Mouse (Mus musculus) stomach, embryonic 16.5 days (tissue): Measurements from ENCODE around the gene Fxr2. TPM values are rescaled to one million over a fixed set of nuclear protein-coding genes. Genes with fewer than 3 reads are reported as not detected.

Experiments used
- ATAC-seq: fragments of 200-750 bp; cut with Nextera tagmentation; 2 replicates; pipeline ENCODE4 v1.8.0; 2017; ENCODE audit warnings: moderate number of reproducible peaks, moderate TSS enrichment; ENCODE audit not compliant: insufficient read depth, low FRiP score
- H3K27ac ChIP-seq: fragments of 300-500 bp; sonication (generic); 2 replicates; pipeline ENCODE4 v1.5.1; 2014; ENCODE audit warnings: low read length
- H3K27me3 ChIP-seq: fragments of 300-500 bp; sonication (generic); 2 replicates; pipeline ENCODE4 v1.6.1; 2014; ENCODE audit warnings: low read length, control low read depth, mixed read lengths; ENCODE audit not compliant: control insufficient read depth, insufficient read depth
- H3K36me3 ChIP-seq: fragments of 300-500 bp; sonication (generic); 2 replicates; pipeline ENCODE4 v1.6.1; 2014; ENCODE audit warnings: low read length; ENCODE audit not compliant: control insufficient read depth, insufficient read depth
- H3K4me1 ChIP-seq: fragments of 300-500 bp; sonication (generic); 2 replicates; pipeline ENCODE4 v1.6.1; 2014; ENCODE audit warnings: low read length, control low read depth, mixed read lengths; ENCODE audit not compliant: control insufficient read depth, insufficient read depth
- H3K4me2 ChIP-seq: fragments of 300-500 bp; sonication (generic); 2 replicates; pipeline ENCODE4 v1.6.1; 2014; ENCODE audit warnings: low read depth, low read length, mixed read lengths
- H3K4me3 ChIP-seq: fragments of 300-500 bp; sonication (generic); replicated peaks from 2 replicates; pipeline ENCODE4 v1.5.1; 2014; ENCODE audit warnings: mild to moderate bottlenecking, low read length
- H3K9ac ChIP-seq: fragments of 300-500 bp; sonication (generic); 2 replicates; pipeline ENCODE4 v1.6.1; 2014; ENCODE audit warnings: low read length
- H3K9me3 ChIP-seq: fragments of 300-500 bp; sonication (generic); replicated peaks from 2 replicates; pipeline ENCODE4 v1.6.1; 2016; ENCODE audit warnings: low read length, control low read depth; ENCODE audit not compliant: control insufficient read depth
- WGBS: fragments of 180-500 bp; shearing (Covaris S2); extraction: QIAGEN DNeasy Blood & Tissue Kit; methylation state at CpG from one replicate; pipeline ENCODE4 v1.1.7; 2014; 5-methylcytosine and 5-hydroxymethylcytosine counted together
- polyA plus RNA-seq: library from polyadenylated mRNA; unstranded; fragments of >200 nt; fragmentation: Nextera tagmentation; extraction: Ambion mirVana; gene quantifications from 2 replicates; pipeline ENCODE4 v1.2.1, GENCODE M21; 2015

Gene Fxr2
- polyA plus RNA-seq, 1 experiment from 2014 or later = 20.9 TPM

- no peak overlapping the region for H3K4me3 ChIP-seq
- H3K36me3 ChIP-seq = peaks cover 8% of the 10 kb centered on the region; the same call in 1 of the 2 replicates
- 82% methylated on average over 4 of the region's 4 CpGs for WGBS
These were observed 40.0 kb upstream of the Fxr2 start for GRCm38 (mm10) chr11:69592799-69593198.

GRCm38 (mm10) chr11:69594853-69595252 is 37.9 kb upstream of the Fxr2 start:
- Histone ChIP-seq H3K4me1 (peaks cover 3% of the 10 kb centered on the region; the same call in 1 of the 2 replicates), H3K9me3 (no peaks in the 10 kb centered on the region), H3K4me3 (no peak overlapping the region), H3K4me2 (no peak overlapping the region), H3K27me3 (no peaks in the 10 kb centered on the region), H3K9ac (no peak overlapping the region), H3K36me3 (peaks cover 3% of the 10 kb centered on the region; the same call in 1 of the 2 replicates), H3K27ac (no peak overlapping the region)
- WGBS = 93% methylated on average over 6 of the region's 6 CpGs
- ATAC-seq = no peak

More at GRCm38 (mm10) chr11:69592799-69593198, 40.0 kb upstream of the Fxr2 start:
- ATAC-seq = no peak
- Histone ChIP-seq H3K9me3 (no peaks in the 10 kb centered on the region), H3K27ac (no peak overlapping the region), H3K4me2 (no peak overlapping the region), H3K9ac (no peak overlapping the region), H3K4me1 (no peaks in the 10 kb centered on the region), H3K27me3 (no peaks in the 10 kb centered on the region)

GRCm38 (mm10) chr11:69599436-69599835 is 33.4 kb upstream of the Fxr2 start:
- no peak for ATAC-seq
- peaks cover 29% of the 10 kb centered on the region for H3K4me1 ChIP-seq
- no peak overlapping the region for H3K9ac ChIP-seq
- H3K27me3 ChIP-seq = peaks cover 4% of the 10 kb centered on the region; the same call in 1 of the 2 replicates
- no peak overlapping the region for H3K4me3 ChIP-seq
- H3K36me3 ChIP-seq = no peaks in the 10 kb centered on the region
- no peak overlapping the region for H3K27ac ChIP-seq
- WGBS = 11% methylated on average over 9 of the region's 9 CpGs
- peak overlapping the region; percentile 20; the same call in 1 of the 2 replicates for H3K4me2 ChIP-seq
- no peaks in the 10 kb centered on the region for H3K9me3 ChIP-seq

GRCm38 (mm10) chr11:69600098-69600497 is 32.7 kb upstream of the Fxr2 start:
- Histone ChIP-seq H3K4me2 (peak overlapping the region; percentile 20; the same call in 1 of the 2 replicates), H3K27ac (peak overlapping the region; percentile 54), H3K4me1 (peaks cover 34% of the 10 kb centered on the region), H3K9me3 (no peaks in the 10 kb centered on the region), H3K27me3 (peaks cover 5% of the 10 kb centered on the region; the same call in 1 of the 2 replicates), H3K4me3 (no peak overlapping the region), H3K36me3 (no peaks in the 10 kb centered on the region), H3K9ac (no peak overlapping the region)
- WGBS = 14% methylated on average over 6 of the region's 6 CpGs
- ATAC-seq = peak; percentile 67; the same call in 1 of the 2 replicates

GRCm38 (mm10) chr11:69601768-69602167 is 31.0 kb upstream of the Fxr2 start:
- Histone ChIP-seq H3K4me3 (no peak overlapping the region), H3K4me2 (no peak overlapping the region), H3K36me3 (no peaks in the 10 kb centered on the region), H3K27me3 (peaks cover 5% of the 10 kb centered on the region; the same call in 1 of the 2 replicates), H3K9me3 (no peaks in the 10 kb centered on the region), H3K9ac (no peak overlapping the region), H3K4me1 (peaks cover 41% of the 10 kb centered on the region), H3K27ac (no peak overlapping the region)
- ATAC-seq = no peak
- 51% methylated on average over 3 of the region's 3 CpGs for WGBS

- H3K4me1 ChIP-seq = peaks cover 41% of the 10 kb centered on the region
- no peak for ATAC-seq
- no peak overlapping the region for H3K9ac ChIP-seq
- no peaks in the 10 kb centered on the region for H3K9me3 ChIP-seq
- no peak overlapping the region for H3K4me3 ChIP-seq
- 79% methylated on average over 8 of the region's 8 CpGs for WGBS
- H3K27ac ChIP-seq = no peak overlapping the region
- no peaks in the 10 kb centered on the region for H3K36me3 ChIP-seq
- H3K4me2 ChIP-seq = no peak overlapping the region
- peaks cover 5% of the 10 kb centered on the region; the same call in 1 of the 2 replicates for H3K27me3 ChIP-seq
These were observed 29.3 kb upstream of the Fxr2 start for GRCm38 (mm10) chr11:69603516-69603915.

- Histone ChIP-seq H3K4me1 (peaks cover 41% of the 10 kb centered on the region), H3K4me2 (peak overlapping the region; percentile 93), H3K4me3 (peak overlapping the region; percentile 58), H3K9ac (peak overlapping the region; percentile 70), H3K27me3 (peaks cover 5% of the 10 kb centered on the region; the same call in 1 of the 2 replicates), H3K27ac (no peak overlapping the region), H3K36me3 (no peaks in the 10 kb centered on the region), H3K9me3 (no peaks in the 10 kb centered on the region)
- no peak for ATAC-seq
- 53% methylated on average over 3 of the region's 3 CpGs for WGBS
These were observed 28.4 kb upstream of the Fxr2 start for GRCm38 (mm10) chr11:69604347-69604746.

- WGBS = under 1% methylated on average over 71 of the region's 73 CpGs
- Histone ChIP-seq H3K36me3 (no peaks in the 10 kb centered on the region), H3K4me3 (peak overlapping the region; percentile 58), H3K9ac (peak overlapping the region; percentile 70), H3K27me3 (peaks cover 5% of the 10 kb centered on the region; the same call in 1 of the 2 replicates), H3K27ac (0 out of 2 replicates have a peak overlapping the region, but pooled peaks have one; percentile 36), H3K4me1 (peaks cover 36% of the 10 kb centered on the region), H3K9me3 (no peaks in the 10 kb centered on the region), H3K4me2 (peak overlapping the region; percentile 93)
- ATAC-seq = peak; percentile 38
These were observed 27.8 kb upstream of the Fxr2 start for GRCm38 (mm10) chr11:69604795-69605664.
